Mouse (Mus musculus) regulatory T cell (primary cell): ENCODE data around the gene Entpd2.

Experiments used
- in situ Hi-C: fragments of 300-600 bp; cut with MboI, MseI; formaldehyde crosslinking; loops from one replicate; pipeline ENCODE4 v1.15.1; 2025; ENCODE audit warnings: high pct_unique_total_duplicates

The Entpd2 gene

DNA sequence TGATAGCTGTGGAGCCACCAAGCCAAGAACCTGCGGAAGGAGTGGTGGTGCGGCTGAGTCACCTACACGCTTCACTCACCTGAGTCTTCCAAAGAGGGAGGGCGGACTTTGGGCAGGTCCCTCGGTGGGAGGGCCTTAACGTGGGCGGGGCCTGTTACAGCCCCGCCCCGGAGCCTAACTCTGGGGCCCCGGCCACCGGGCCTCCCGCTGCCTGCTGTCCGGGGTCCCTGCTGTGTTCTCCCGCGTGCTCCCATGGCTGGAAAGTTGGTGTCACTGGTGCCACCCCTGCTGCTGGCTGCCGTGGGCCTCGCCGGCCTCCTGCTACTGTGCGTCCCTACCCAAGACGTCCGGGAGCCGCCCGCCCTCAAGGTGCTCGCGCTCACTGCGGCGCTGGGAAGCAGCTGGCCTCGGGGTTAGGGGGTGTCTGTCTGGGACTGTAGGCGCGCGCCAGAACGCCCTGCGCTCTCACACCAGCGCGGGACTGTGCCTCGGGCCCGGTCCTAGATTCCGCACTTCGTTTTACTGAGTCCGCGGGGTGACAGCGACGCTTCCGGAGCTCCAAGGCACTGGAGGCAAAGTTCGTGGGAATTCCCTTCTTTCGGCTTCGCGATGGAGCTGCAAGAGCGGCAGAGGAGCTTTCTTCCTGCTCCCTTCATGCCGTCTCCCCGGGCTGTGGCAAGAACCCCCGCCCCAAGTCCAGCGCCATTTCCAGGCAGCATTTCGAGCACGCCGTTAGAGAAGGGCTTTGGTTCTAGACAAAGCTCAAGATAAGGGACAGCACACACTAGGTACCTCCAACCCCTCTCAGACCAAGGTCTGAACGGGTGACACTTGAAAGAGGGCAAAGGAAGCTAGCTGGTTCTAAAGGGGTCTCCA lies at the start of gene Entpd2:
Gene Entpd2 (plus strand): TSS at position 154 of the 876 bp plus-strand sequence.
- in situ Hi-C loops: loop anchor here (10.0 kb wide), 1 partner anchor 1389 kb away; no protein-coding TSS in a partner anchor

DNA sequence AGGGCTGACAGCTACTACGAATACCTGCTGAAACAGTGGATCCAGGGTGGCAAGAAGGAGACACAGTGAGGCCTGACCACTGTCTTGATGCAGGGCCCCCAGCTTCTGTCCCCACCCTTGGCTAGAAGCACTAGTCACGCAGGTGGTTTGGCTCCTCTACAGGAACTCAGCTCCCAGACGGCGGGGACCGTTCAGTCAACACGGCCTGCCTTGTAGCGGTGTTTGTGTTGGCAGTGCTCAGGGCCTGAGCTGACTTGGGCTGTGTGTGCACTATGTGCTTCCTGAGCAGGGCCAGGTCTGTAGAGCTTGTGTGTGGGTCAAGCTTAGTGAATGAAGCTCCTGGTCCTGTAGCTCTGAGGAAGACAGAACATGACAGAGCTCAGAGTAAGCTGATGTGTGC lies 47.5 kb upstream of the Entpd2 start:
- in situ Hi-C loops: no loop called here

DNA sequence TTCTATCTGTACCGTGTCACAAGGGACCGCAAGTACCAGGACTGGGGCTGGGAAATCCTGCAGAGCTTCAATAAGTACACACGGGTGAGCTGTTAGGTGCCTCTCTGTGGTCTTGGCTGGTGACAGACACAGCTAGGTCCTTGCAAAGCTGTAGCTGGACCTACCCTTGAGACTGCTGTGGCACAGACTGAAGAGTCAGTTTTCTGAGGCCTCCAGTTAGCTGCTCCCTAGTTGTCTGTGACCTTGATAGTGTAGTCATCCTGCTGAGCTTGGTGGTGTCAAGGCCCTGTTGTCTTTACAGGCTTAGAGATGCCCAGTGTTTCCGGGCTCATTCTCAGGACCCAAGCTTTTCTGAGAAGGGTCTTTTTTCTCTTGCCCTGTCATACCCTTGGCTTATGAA lies 46.2 kb upstream of the Entpd2 start:
- in situ Hi-C loops: no loop called here

DNA sequence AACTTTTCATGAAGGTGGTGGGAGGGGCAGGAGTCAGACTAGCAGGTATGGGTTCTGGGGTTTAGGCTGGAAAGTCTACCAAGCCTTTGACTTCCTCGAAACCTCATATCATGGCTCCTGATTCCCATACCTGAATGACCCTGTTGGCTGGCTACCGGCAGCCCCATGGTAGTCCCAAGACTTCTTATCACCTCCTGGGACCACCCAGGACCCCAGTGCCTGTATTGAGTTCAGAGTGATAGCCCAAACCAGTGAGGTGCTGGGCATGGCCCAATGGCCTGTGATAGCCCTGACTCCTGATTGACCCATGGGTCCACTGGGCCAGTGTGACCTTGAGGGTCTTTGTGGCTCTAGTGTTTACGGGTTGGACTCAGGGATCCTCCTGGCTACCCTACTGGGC lies 45.0 kb upstream of the Entpd2 start:
- in situ Hi-C loops: no loop called here

DNA sequence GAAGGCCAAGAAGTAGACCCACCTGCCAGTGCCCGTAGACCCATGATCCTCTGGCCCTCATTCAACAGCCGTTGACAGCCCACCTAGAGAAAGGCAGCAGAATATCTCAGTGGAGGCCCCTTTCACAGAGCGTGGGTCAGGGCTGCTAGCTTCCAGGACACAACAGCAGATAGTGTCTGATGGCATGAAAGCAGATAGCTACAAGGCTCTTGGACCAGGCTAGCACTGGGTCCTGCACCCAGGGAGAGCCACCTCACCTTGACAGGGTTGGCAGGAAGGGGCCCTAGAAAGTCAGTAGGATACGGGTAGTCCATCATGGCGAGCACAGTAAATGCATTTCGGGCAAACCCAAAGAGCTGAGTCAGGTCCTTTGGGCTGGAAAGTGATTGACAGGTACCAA lies 41.5 kb upstream of the Entpd2 start:
- in situ Hi-C loops: no loop called here

DNA sequence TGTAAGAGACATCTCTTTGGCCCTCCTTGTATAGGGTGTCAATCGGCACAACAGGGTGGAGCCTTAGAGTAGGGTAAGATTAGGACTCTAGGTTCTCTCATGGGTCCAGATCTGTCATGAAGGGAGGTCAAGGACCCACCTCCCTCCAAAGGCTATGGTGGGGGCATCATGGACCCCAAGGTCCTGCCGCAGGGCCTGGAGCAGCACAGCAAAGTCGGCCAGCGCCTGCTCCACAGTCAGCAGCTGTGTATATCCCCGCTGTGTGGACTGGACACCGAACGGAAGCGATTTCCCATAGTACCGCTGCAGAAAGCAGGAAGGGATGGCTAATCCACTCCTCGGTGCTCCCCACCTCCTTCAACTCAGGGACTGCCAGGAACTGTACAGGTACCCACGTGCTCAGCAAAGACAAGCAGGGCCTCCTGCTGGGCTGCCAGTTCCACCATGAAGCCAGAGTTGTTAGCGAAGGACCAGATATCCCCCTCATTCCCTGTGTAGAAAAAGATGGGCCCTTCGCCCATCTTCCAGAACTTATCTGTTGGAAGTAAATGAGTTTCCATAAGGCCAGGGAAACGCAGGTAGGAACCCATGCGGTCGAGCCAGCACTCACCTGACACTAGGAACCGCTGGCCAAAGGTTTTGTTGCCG lies 40.1 kb upstream of the Entpd2 start:
- in situ Hi-C loops: no loop called here

DNA sequence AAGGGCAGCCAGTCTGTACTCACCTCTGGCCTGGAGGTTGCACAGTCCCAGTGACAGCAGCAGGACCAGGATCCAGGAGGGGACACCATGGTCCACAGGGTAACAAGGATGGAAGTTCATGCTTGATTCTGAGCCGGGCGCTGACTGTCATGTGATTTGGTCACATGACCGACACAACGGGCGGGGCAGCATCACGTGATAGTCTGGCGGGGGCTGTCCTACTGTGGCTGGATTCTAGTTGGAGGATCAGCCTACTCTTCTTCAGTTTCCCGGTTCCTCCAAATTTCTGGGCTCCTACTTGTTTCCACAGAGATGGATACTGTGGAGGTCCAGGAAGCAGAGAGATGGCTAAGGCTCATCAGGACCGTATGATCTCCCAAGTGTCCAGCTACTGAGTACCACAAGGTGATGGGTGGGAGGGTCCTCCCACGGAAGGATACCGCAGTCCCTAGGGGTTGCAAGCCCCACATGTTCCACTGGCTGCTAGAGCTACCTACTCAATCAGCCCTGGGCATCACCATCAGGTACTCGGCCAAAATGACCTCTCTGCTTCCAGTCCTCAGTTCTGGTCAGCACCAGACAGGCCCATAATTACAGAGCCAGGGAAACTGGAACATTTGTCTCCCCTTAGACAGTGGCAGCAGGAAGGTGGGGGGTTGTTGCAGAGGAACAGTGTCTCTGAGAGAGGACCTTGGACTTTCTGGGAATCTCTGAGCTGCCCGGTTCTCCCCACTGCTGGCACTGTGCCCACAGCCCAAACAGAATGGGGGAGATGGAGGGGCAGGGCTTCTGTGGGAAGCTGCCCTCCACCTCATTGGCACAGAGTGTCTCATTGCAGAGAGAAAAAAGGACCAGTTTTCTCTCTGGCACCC lies 39.2 kb upstream of the Entpd2 start, which contains the start of gene Dpp7:
Gene Dpp7 (minus strand): TSS at position 152 of the 872 bp plus-strand sequence.
- in situ Hi-C loops: no loop called here

DNA sequence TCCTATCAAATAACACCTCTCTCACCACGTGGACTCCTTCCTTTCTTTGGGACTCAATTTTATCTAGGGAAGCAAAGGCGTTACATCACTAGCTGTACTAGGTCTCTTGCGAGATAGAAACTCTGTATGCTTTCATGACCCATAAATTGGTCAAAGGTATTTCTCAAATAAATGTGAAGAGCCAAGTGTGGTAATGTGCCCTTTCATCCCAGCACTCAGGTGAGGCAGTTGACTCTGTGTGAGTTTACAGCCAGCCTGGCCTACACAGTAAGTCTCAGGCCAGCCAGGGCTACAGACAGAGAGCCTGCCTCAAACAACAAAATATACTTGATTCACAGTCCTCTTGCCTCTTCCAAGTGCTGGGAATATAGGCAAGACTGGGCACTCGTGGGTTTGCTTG lies 35.8 kb upstream of the Entpd2 start:
- in situ Hi-C loops: no loop called here

DNA sequence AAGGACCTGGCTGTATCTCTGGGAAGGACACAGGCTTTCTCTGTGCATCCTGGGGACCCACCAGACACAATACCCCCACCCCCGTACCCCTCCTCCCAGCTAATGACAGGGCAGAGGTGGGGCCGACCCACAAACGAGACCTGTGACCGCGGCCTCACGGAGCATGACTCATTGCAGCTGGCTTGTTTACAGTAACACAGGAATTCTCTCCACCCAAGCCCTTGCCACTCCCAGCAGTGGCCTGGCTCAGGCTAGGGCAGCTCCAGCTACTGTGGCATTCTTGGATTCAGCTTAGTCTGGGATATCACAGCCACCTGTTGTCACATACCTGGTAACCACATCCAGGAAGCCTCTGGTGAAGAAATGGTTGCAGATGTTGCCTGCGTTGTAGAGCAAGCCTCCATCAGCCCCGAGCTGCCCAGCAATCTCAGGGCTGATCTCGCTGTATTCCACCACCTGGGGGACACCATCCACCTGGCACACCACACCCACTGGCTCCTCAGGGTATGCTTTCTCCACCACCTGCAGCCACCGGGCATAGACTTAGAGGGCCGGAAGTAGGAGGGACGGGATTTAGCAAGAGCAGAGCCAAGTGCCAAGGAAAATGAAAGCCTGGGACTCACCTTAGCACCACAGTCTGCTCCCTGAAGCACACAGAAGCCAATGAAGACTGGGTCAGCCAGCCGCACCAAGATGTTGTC lies 32.0 kb upstream of the Entpd2 start:
- in situ Hi-C loops: no loop called here

DNA sequence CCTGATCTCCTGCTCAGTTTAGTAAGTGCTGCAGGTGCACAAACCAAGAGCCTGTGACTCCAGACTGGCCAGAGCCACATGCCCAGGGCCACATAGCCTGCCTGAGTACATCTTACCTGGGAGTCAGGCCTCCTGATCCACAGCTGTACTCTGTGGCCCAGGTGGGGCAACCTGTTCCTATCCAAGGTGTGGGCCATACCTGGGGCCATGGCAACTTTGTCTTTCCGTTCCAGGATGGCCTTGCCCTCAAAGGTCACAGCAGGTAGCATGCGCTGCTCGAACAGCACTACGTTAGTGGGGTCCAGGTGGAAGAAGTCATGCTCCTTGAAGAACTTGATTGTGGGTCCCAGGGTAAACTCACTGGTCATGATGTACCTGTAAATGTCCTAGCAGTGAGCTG lies 31.4 kb upstream of the Entpd2 start:
- in situ Hi-C loops: no loop called here

DNA sequence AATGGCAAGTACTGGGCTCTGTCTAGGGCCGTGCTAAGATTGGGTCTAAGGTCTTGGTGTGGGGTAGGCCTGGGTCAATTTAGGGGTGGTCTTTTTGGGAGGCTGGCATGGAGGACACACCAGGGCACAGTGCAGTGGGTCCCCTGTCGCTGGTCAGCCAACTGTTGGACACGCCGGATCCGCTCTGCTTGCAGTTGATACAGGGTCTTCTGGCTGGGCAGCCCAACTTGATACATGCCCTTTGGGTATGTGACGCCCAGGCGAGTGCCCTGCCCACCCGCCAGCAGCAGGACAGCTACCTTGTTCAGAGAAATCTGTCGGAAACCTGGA lies 30.9 kb upstream of the Entpd2 start:
- in situ Hi-C loops: no loop called here

DNA sequence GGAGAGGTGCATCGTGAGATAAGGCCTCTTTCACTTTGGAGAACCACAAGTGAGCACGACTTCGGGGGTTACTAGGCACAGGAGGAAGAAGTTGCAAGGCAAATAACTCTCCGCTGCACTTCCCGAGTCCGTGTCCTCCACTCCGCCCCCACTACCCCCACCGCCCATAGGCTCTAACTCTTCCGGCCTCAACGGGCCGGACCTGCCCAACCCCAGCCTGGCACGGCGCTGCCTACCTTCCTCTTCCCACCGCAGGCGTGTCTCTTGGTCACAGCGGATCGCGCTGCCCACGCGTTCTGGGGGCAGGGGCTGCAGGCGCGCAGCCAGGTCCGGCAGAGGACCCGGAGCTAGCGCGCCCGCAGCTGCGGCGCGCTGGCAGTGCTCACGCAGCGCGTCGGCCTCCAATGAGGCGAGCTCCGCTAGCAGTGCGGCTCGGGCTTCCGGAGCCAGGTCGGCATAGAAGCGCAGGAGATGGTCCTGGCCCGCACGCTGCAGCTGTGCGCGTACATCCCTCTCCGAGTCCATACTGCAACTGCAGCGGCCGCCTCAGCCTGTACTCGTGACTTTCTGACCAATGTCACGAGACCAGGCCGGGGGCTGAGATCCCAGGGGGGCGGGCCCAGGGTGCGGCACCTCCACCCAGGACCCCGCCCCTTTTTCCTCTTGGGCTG lies 30.4 kb upstream of the Entpd2 start, which contains the start of gene Uap1l1:
Gene Uap1l1 (minus strand): TSS at position 592 of the 671 bp plus-strand sequence.
- in situ Hi-C loops: no loop called here

DNA sequence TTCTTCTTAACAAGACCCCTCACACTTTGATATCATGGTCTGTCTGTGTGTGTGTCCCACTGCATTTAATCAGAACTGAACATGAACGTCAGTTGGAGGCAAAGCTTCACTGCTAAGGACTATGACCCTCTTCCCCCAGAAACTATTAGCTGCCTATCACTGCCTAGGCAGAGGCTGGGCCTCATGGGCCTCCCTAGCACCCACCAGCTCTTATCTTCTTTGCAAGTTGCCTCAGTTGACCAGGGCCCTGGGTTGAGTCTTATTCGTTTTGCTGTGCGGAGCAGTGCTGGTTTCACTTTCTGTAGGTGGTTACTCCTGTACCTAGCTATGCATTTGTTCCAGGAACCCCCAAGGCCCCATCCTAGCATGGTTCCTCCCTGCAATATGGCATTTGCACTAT lies 25.7 kb upstream of the Entpd2 start:
- in situ Hi-C loops: no loop called here

DNA sequence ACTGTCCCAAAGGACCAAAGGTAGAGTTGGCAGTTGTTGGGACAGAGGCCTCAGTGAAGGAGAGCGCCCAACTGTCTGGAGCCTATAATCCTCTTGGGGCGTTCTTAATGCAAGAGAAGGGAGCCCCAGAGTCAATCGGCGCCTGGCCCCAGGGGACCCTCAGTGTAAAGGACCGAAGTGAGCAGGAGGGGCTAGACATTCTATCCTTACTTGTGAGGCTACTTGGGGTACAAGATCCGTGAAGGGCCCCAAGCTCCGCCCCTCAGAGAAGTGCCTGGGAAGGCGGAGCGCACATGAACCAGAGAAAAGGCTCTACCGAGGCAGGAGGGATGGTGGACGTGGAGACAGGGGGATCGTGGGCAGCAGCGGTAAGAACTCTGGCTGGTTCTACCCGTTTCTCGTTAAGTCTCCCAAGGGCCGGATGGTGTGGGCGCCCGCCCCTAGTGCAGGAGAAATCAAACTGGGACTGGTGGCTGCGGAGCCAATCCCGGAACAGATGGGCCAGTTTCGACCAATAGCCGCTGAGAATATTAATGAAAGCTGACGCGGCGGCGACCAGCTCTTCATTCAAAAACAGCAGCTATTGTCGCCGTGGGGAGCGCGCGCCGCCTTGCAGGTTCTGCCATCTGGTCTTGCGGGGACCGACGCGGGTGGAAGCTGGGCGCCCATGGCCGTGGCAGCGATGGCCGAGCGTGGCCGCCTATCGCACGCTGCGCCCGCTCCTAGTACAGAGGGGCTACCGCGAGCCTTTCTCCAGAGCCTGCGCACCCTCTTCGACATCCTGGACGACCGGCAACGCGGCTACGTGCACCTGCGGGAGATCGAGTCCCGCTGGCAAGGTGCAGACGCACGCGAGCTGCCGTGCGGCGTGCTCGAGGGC lies 23.7 kb upstream of the Entpd2 start, which contains the start of gene Sapcd2:
Gene Sapcd2 (plus strand): TSS at position 558 of the 880 bp plus-strand sequence.
- in situ Hi-C loops: no loop called here

DNA sequence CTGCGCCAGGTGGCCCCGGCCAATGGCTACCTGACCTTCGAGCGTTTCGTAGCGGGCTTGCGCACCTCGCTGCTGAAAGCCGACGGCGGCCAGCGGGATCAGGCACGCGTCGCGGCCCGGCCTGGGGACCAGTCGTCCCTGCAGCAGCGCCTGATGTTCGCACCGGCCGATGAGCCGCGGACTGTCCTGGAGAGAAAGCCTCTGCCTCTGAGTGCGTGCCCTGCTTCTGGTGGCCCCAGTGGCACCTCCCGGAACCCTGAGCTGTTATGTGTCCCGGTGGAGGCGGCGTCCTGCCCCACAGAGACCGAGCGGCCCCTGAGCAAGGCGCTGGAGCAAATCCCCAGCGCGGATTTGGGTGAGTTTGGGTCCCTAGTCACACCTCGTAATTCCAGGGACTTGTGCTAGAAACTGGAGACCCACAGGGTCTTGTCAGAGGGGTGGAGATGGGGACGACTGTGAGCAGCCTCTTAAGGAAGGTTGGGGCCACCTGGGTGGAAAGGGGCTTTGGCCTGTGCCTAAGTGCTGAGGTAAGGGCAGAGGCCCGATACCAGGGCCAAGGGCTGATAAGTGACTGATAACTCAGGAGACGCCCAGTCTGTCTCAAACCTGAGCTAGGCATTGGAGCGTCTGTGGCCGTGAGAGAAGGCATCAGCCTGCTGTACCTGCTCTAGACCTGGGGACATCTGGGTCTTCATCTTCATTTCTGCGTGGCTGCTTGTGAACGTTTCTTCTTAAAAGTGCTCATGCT lies 22.9 kb upstream of the Entpd2 start:
- in situ Hi-C loops: no loop called here

DNA sequence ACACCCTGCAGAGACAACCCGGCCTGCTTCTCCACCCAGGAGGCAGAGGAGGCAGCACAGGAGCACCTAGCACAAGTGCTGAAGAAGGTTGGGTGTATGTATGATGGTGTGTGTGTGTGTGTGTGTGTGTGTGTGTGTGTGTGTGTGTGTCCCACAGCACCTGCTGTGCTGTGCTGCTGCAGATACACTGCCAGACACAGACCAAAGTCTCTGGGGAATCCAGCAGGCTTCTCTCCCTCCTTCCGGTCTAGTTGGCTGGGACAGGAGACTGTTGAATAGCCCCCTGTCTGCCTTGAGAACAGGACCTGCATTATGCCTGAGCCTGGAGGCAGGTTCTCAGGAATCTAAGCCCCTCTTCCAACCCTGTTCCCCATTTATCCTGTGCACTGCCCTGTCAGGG lies 22.2 kb upstream of the Entpd2 start:
- in situ Hi-C loops: no loop called here

DNA sequence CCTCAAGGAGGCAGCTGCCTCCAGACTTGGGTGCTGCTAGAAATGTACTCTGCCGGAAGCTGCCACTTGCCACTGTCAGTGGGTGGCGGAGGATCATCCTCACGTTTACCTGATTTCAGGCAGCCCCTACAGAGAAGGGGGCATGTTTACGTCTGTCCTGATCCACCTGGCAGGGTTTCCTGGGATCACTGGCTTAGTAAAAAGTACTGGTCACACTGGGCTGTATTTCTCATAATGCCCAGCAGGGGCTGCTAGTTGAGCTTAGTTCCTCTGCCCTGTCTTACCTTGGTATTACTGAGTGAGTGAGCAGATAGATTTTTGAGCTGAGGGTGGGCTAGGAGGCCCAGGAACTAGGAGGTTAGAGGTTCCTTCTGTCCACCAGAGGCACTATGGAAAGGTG lies 19.1 kb upstream of the Entpd2 start:
- in situ Hi-C loops: no loop called here

DNA sequence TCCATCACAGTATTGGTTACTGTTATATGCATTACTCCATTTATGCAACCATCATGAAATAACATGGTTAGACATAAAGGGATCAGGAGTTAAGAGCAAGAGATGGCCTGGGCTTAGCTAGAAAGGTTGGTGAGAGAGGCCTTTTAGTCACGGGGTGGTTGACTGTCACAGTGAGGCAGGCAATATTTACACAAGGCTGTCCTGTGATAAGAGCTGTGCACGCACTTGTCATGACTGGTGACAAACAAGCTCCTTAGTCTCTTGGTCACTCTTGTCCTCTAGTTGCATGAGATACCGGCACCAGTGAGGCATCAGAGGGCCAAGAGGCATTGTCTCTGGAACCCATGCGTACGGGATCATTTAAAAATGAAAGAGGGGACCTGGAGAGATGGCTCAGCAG lies 11.2 kb upstream of the Entpd2 start:
- in situ Hi-C loops: no loop called here

DNA sequence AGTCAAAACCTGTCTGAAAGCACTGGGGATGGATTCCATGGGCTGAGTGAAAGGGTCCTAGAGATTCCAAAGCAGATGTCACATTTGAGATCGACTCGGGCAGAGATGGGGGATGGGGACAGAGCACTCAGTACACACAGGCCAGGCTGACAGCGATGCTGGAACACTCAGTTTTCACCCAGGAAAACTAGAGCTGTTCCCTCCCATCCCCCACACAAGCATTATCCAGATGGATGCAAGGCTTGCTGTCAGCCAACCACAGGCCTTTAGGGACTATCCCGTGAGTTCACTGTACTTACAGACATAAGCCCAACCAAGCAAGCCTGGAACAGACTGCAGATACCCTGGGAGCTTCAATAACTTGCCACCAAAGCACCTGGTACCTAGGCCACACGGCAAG lies 4.4 kb upstream of the Entpd2 start:
- in situ Hi-C loops: loop anchor here (10.0 kb wide), 1 partner anchor 1394 kb away; no protein-coding TSS in a partner anchor
